Mouse (Mus musculus) ES-E14 (cell line): ENCODE data around the gene Mapkap1.

Source experiments
- CHD2 ChIP-seq: IDR thresholded peaks from 2 replicates; pipeline ENCODE4 v1.6.1; 2014; ENCODE audit warnings: mild to moderate bottlenecking, low read depth, low read length, inconsistent platforms
- HCFC1 ChIP-seq: IDR thresholded peaks from 2 replicates; pipeline ENCODE4 v1.6.1; 2012; ENCODE audit warnings: low read length, inconsistent platforms, borderline replicate concordance; ENCODE audit not compliant: insufficient read depth
- MAFK ChIP-seq: IDR thresholded peaks from 2 replicates; pipeline ENCODE4 v1.6.1; 2014; ENCODE audit warnings: mild to moderate bottlenecking, low read depth, low read length, inconsistent platforms; ENCODE audit not compliant: insufficient read depth
- ZC3H11A ChIP-seq: IDR thresholded peaks from 2 replicates; pipeline ENCODE4 v1.6.1; 2012; ENCODE audit warnings: low read depth, mild to moderate bottlenecking, inconsistent platforms, low read length, borderline replicate concordance
- ZNF384 ChIP-seq: IDR thresholded peaks from 2 replicates; pipeline ENCODE4 v1.6.1; 2012; ENCODE audit warnings: low read depth, low read length, inconsistent platforms

- TF ChIP-seq HCFC1 (0 out of 2 replicates have a peak, but pooled peaks have one; percentile 15), ZC3H11A (no peak), CHD2 (no peak), MAFK (no peak), ZNF384 (no peak)
Measured at GRCm38 (mm10) chr2:34371441-34372304, 34.9 kb upstream of the Mapkap1 start.
